Mouse (Mus musculus): ENCODE data around the gene Plekhg2.

The Plekhg2 gene

DNA sequence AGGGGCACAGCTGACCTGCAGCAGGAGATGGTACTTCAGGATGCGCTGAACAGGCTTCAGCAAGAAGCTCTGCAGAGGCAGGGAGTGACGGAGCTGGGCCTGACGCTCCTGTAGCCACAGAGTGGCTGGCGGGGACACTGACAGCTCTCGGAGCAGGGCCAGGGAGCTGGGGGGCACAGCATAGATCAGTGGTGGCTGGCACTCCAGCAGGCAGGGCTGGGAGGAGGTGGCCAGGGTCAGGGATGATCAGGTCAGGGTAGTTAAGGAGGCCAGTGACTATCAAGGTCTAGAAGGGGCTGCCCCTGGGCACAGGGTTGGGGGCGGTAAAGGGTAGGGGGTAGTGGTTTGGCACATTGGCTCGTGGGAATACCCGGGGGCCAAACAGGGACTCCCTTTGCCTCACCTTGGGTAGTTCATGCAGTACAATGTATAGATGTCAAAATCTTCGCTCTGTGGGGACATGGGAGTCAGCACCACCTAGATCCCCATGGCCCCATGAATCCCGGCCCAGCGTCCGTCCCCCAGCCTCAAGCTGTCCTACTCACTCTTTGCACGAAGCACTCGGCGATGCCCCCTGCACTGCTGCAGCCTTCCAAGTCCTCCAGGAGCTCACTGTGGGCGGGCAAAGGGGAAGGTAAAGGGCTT is 4.0 kb downstream of the Plekhg2 start:
- DNase-seq (ENCODE audit: low read depth, low spot score), result no peak

DNA sequence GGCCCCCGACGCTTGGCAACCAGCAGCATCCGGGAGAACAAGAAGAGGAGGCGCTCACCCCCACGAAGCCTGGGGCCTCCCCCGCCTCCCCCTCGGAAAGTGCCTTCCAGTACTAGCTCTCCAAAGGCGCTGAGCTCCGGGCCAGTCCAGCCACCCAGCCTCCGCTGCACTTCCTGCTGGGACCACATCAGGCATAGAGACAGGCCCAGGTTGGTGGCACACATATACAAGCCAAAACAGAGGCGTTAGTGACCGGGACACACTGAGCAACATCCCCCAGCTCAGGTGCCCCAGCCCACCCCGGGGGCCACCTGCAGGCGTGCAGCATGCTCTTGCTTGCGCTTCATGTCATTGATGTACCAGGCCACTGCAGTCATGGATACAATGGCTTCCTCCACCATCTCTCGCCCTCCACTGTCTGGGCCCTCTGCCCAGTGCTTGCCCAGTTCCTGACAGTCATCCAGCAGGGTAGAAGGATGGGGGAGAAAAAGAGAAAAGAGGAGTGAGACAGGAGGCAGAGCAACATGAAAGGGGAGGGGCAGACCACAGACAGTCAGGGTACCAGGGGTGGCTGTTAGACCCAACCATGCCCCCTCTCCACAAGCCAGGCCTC is 4.6 kb downstream of the Plekhg2 start:
- no peak for DNase-seq (ENCODE audit: low read depth, low spot score)

GRCm38 (mm10) chr7:28362441-28363060 is 9.8 kb downstream of the Plekhg2 start:
- DNase-seq (ENCODE audit: low read depth, low spot score), result no peak

DNA sequence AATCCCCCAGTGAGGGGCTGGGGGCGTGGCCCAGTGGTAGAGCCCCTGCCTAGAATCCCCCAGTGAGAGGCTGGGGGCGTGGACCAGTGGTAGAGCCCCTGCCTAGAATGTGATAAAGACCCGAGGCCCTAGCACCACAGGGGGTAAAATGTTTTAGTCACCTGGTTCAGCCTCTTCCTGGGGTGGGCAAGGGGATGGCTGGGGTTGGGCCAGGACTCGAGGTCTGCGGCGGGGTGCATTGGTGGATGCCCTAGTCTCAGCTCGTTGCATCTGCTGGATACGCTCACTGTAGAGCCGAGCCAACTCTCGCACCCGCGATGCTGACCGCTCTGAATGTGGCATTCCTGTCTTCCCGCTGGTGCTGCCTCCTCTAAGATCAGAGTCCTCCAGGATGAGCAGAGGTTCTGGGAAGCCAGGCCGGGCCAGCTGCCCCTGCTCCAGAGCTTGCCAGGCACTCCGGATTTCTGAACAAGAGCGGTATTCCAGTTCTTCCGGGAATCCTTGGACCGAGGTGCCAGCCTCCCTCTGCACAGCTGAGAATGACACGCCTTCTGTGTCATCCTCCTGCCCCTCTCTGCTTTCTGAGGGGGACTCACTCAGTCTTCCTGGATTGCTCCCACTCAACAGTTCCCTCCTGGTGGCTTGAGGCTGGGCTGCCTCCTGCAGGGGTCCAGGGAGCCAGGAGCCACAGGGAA is 10.6 kb downstream of the Plekhg2 start:
- peak; percentile 64 for DNase-seq (ENCODE audit: low read depth, low spot score)

DNA sequence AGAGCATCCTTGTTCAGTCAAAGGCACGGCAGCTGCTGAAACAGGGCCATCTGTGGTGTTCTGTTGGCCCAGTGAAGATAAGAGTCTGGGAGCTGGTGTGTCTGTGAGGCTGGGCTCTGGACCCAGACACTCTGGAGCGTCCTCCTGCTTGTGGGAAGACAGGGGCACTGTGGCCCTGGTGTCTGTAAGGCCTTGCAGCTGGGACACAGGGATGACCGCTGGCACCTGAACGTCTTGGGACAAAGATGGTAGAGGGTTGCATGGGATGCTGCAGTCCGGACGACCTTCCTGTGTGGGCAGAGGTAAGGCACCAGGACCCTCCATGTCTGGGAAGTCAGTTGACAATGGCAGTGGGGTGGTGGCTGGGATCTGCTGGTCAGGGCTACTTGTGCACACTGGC is 12.1 kb downstream of the Plekhg2 start:
- DNase-seq (ENCODE audit: low read depth, low spot score), result no peak

DNA sequence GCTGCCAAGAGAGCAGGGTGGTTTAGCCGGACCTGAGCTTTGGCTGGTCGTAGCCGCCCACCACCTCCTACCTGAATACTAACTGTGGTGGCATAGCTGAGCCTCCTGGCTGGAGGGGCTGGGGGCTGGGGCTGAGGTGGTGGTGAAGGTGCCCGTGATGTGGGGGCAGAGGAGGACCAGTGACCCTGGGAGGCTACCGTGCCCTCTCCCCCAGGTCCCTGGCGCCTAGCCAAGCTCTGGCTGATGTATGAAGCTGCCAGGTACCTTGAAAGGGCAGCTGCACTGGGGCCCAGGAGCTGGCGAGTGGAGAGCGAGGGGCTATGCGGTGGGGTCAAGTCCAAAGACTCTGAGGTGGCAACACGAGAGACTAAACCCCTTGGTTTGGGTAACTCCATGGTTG is 12.5 kb downstream of the Plekhg2 start:
- DNase-seq (ENCODE audit: low read depth, low spot score), result no peak

DNA sequence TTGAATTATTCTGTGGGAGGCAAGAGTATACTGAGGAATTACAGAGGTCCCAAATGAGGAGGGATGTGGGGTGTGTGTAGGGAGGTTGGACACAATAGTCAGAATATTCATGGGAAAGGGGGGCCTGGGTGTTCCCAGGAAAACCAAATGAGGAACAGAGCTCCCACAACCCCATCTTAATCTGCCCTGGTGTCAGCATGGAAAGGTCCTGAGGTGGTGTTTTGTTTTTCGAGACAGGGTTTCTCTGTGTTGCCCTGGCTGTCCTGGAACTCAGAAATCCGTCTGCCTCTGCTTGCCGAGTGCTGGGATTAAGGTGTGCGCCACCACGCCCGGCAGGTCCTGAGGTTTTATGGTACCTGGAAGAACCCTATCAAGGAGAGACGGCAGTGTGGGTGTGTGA is 14.0 kb downstream of the Plekhg2 start:
- no peak for DNase-seq (ENCODE audit: low read depth, low spot score)

DNA sequence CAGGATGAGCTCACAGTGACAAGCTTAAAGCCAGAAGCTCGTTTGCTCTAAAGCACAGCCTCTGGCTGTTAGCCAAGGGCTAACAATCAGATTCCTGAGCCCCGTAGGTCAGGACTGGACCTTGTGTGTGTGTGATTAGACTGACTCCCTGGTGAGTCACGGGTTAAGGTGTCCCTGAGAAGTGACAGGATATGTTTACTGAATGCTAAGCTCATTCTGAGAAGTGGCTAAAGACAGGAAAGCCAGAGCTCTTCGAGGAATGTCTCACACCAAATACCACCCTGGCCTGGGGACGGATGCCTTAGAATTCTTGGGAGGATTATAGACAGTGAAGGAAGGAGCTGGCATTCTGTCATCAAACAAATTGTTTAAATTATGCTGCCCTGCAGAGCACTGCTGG is 14.4 kb downstream of the Plekhg2 start:
- DNase-seq (ENCODE audit: low read depth, low spot score), result no peak

DNA sequence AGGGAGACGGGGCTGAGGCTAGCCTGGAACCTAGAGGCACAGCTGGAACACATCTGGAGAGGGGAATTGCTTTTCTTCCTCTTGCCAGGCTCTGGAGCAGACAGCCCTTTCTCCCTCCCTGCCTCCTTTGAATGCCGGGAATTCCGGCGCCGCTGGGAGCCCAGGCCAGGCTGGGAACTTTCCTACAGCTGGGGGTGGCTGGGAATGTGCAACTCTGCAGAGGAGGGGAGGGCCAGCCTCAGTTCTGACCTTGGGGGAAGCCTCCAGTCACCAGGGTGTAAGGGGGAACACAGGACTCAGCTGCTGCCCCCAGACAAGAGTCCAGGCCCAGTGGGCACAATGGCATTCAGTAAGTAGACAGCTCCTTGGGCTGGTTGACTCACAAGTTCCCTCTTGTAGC is 15.4 kb downstream of the Plekhg2 start:
- DNase-seq (ENCODE audit: low read depth, low spot score), result peak; percentile 55

DNA sequence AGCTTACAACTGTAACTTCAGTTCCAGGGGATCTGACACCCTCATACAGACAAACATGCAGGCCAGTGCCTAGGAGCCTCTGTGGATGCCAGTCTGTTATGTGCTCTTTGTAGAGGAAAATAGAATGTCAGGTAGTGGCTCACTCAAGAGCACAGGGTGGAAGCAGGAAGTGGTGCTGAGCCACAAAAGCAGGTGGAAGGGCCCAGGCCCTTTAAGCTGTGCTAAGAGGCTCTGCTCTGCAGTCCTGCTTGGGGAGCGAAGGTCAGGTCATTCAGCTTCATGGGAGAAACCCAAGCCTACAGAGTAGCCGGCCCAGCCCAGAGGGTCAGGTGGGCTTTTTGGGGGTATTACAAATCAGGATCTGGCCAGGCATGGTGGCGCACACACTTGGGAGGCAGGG is 17.2 kb downstream of the Plekhg2 start:
- DNase-seq (ENCODE audit: low read depth, low spot score), result no peak

GRCm38 (mm10) chr7:28354596-28354995 is 17.8 kb downstream of the Plekhg2 start:
- peak; percentile 51 for DNase-seq (ENCODE audit: low read depth, low spot score)

DNA sequence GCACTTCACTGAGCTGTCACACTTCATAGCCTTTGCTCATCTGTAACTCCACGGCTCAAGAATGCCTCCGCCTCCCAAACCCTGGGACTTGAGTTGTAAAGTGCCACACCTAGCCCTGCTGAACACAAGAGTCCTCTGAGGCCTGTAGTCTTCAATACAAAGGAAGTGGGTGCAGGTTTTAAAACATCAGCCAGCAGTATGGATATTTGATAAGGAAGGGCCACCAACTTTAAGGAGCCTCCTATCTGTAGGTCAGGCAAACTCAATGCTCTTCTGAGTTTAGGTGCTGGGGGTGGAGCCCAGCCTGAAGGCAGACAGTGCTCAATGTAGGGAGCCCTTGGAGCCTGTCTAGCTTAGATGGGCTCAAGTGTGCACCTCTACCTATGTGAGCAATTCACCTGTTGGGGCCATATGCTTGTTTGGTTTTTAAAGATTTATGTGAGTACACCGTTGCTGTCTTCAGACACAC is 18.3 kb downstream of the Plekhg2 start:
- DNase-seq (ENCODE audit: low read depth, low spot score), result peak; percentile 45

DNA sequence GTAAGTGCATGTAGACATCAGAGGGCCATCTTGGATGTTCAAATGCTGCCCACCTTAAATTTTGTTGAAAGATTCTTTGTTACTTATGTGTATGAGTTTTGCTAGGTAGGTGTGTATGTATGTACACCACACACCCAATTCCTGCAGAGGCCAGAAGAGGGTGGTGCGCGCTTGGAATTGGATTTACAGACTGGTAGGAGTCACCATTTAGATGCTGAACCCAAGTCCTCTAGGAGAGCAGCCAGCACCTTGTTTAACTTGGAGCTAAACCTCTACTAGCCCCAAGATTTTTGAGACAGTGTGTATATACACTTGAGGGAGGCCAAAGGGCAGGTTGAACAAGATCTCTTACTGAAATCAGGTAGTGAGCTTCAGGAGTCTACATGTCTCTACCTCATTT is 19.1 kb downstream of the Plekhg2 start:
- no peak for DNase-seq (ENCODE audit: low read depth, low spot score)

- DNase-seq (ENCODE audit: low read depth, low spot score), result peak; percentile 60
Measured at GRCm38 (mm10) chr7:28351676-28352191, 20.7 kb downstream of the Plekhg2 start.

DNA sequence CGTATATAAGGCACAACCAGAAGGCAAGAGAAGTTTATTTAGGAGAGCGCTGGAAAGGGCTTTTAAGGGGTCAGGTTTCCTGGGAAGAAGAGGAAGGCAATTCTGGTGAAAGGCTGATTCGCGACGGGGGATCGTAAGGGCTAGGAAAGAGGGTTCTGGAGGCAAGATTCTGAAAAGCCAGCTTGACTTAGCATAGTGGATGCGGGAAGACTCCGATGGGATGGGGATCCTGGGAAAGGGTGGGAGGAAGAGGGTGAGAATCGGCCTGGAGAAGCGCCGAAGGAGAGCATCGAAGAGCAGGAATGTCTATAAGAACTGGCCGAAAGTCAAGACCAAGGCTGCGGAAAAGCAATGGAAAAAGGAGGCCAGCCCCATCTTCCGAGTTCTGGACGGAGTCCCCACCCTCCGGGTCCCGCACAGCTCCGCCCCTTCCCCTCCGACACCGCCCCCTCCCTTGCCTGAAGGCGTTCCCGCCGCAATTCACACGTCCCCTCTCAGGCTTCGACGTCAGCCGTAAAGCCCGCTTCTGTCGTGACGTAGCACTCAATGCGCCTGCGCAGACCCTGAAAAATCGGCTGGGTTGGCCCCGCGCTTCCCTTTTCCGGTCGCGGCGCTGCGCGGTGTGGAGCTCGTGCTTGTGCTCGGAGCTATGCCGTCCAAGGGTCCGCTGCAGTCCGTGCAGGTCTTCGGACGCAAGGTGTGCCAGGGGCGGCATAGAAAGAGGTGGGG is 22.1 kb downstream of the Plekhg2 start, which contains the start of gene Rps16:
Rps16 (plus strand) TSS at position 498 of the 729 bp plus-strand sequence.
- DNase-seq (ENCODE audit: low read depth, low spot score), result peak; percentile 98

DNA sequence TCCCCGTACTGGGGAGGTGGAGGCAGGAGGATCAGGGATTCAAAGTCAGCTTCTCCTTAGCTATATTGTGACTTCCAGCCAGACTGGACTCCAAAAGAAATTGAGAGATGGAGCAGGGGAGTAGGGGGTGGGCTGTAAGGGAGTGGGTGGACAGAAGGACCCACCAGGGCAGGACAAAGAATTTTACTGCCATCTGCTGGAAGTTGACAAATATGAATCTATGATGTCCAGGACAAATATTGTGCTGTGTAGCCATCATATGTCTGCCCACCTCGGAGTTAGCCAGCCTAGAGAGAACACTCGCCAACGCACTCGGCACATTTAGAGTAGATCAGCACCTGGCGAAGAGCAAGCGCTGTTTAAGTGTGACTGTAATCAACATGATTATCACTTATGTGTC is 23.8 kb downstream of the Plekhg2 start:
- DNase-seq (ENCODE audit: low read depth, low spot score), result no peak

- DNase-seq (ENCODE audit: low read depth, low spot score), result no peak
Measured at GRCm38 (mm10) chr7:28347746-28348145, 24.7 kb downstream of the Plekhg2 start.

DNA sequence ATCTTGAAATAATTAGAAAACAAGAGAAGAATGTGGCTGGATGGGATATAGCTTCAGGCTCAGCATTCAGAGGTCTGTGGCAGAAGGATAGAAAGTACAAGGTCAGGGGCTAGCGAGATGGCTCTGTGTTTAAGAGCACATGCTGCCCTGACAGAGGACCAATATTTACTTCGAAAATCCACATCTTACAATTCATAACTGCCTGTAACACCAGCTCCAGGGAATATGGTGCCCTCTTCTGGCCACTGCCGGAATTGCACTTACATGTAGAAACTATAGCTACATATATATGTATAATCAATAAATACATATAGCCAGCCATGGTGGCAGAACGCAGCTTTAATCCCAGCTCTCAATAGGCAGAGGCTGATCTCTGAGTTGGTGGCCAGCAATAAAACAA is 27.8 kb downstream of the Plekhg2 start:
- DNase-seq (ENCODE audit: low read depth, low spot score), result peak; percentile 63

DNA sequence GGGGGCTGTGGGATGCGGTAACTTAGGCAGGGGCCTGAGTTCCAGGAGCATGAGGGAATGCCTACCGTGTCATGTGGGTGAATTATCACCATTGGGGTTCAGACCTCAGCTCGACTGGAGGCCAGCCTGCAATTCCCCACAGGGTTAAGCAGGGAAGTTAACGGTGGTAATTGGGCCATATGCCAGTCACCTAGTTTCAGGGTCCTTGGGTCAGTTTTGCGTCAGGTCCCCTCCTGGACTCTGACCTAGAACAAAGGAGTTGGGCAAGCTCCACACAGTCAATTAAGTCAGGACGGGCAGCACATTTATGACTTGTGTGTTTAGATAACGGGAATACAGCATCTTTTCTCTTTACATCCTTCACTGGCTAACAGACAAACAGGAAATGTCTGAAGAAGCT is 31.0 kb downstream of the Plekhg2 start:
- no peak for DNase-seq (ENCODE audit: low read depth, low spot score)

GRCm38 (mm10) chr7:28339213-28339917 is 33.0 kb downstream of the Plekhg2 start:
- DNase-seq (ENCODE audit: low read depth, low spot score), result peak; percentile 92
